In the genomic region with DNA sequence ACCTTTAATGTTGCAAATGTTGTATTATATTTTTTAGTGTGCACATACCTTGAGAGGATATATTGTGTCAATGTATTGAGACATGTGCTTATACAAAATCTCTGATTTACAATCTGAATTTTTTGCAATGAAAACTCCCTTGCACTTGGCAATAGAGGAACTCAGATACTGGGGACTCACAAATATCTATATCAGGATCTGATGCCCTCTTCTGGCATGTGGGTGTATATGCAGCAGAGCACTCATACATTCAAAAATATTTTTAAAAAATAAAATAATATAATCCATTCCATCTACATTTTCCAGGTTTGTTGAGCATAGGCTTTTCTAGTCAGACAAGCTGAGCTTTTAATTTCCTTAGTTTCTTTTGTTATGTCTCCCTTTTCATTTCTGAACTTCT, we compare ENCODE assay signal across 31 mouse cellular contexts. TPM values are rescaled to one million over a fixed set of nuclear protein-coding genes. Genes with fewer than 3 reads are reported as not detected.
DNase-seq lines count a peak whose midpoint lies in the region; ATAC-seq and TF ChIP-seq lines count a peak whose summit lies in the region.
"Had no signal": no experiment of that assay in that cellular context is flagged by ENCODE, and none has a peak within 500 bp of the region (broad histone marks: within the 10 kb centered on the region; RNA-seq: fewer than 3 reads in every experiment).

No protein-coding gene starts in this region.

- TF ChIP-seq CTCF in forebrain, postnatal 0 days (IDR thresholded peaks at IDR 0.05; ENCODE audit: low read depth): peak; percentile 35
- peak; percentile 80 for TF ChIP-seq CTCF in layer of hippocampus, adult 2 months (conservative IDR thresholded peaks at IDR 0.05)

- no peaks in the 10 kb centered on the region for H3K4me1 ChIP-seq in forebrain, postnatal 0 days (ENCODE audit: insufficient read depth)
- H3K4me1 ChIP-seq in forebrain, embryonic 14.5 days (ENCODE audit: control insufficient read depth, insufficient read depth, low read length): no peaks in the 10 kb centered on the region
- H3K4me1 ChIP-seq: midbrain, embryonic 13.5 days had no signal

- no peak for DNase-seq in forebrain, postnatal 0 days
- DNase-seq in forebrain, embryonic 14.5 days (ENCODE audit: low spot score): no peak
- DNase-seq in layer of hippocampus, adult 2 months (ENCODE audit: low spot score in 2 of 2): no peak
- no peak for DNase-seq in layer of hippocampus, adult 11-12 months (ENCODE audit: low spot score)
- peak; percentile 18 for DNase-seq in A20 (ENCODE audit: low read depth, low spot score)
- DNase-seq in adrenal gland, postnatal 36 days: no peak
- DNase-seq in T-cell, adult 2 months (ENCODE audit: low spot score): no peak
- DNase-seq: cerebellum, adult 9-10 months; heart, adult 18-20 months; kidney, adult 9 months; kidney, postnatal 36 days; right cerebral cortex, postnatal 14 days; thymus, adult 18-20 months; thymus, postnatal 4 days had no signal

- H3K27ac ChIP-seq in forebrain, postnatal 0 days (ENCODE audit: low read depth, low read length): no peak overlapping the region
- H3K27ac ChIP-seq in forebrain, embryonic 14.5 days (ENCODE audit: low read depth, low read length): no peak overlapping the region
- H3K27ac ChIP-seq in layer of hippocampus, adult 2 months: no peak overlapping the region
- H3K27ac ChIP-seq: liver, embryonic 14.5 days; midbrain, embryonic 13.5 days had no signal

- H3K27me3 ChIP-seq in forebrain, postnatal 0 days (ENCODE audit: insufficient read depth, low read length): no peaks in the 10 kb centered on the region
- no peaks in the 10 kb centered on the region for H3K27me3 ChIP-seq in forebrain, embryonic 14.5 days (replicated peaks; ENCODE audit: control insufficient read depth, insufficient read depth, low read length)
- H3K27me3 ChIP-seq: midbrain, embryonic 13.5 days had no signal

- no peak for ATAC-seq in forebrain, postnatal 0 days
- ATAC-seq in forebrain, embryonic 14.5 days: no peak
- ATAC-seq in granulocyte monocyte progenitor cell, adult 5-6 weeks (replicated peaks; ENCODE audit: poor library complexity, severe bottlenecking): peak; percentile 52; the same call in 1 of the 2 replicates
- ATAC-seq: forebrain, embryonic 16.5 days; midbrain, embryonic 13.5 days had no signal

- no peak overlapping the region for H3K4me3 ChIP-seq in forebrain, postnatal 0 days (ENCODE audit: low read depth, low read length)
- no peak overlapping the region for H3K4me3 ChIP-seq in forebrain, embryonic 14.5 days (ENCODE audit: low read depth, low read length)
- H3K4me3 ChIP-seq in layer of hippocampus, adult 2 months: no peak overlapping the region
- H3K4me3 ChIP-seq: midbrain, embryonic 13.5 days; myocyte had no signal

- H3K9ac ChIP-seq in forebrain, postnatal 0 days: no peak overlapping the region
- no peak overlapping the region for H3K9ac ChIP-seq in forebrain, embryonic 14.5 days (ENCODE audit: low read length)
- H3K9ac ChIP-seq: liver, embryonic 14.5 days; midbrain, embryonic 13.5 days had no signal

- H3K4me2 ChIP-seq in forebrain, postnatal 0 days (ENCODE audit: low read depth): no peak overlapping the region
- no peak overlapping the region for H3K4me2 ChIP-seq in forebrain, embryonic 14.5 days (ENCODE audit: low read length)
- H3K4me2 ChIP-seq: midbrain, embryonic 13.5 days had no signal

- no peaks in the 10 kb centered on the region for H3K9me3 ChIP-seq in forebrain, postnatal 0 days (ENCODE audit: low read length)
- no peaks in the 10 kb centered on the region for H3K9me3 ChIP-seq in forebrain, embryonic 14.5 days (replicated peaks; ENCODE audit: control insufficient read depth, low read length)
- H3K9me3 ChIP-seq: midbrain, embryonic 13.5 days had no signal

- H3K36me3 ChIP-seq in forebrain, postnatal 0 days (ENCODE audit: insufficient read depth): no peaks in the 10 kb centered on the region
- no peaks in the 10 kb centered on the region for H3K36me3 ChIP-seq in forebrain, embryonic 14.5 days (ENCODE audit: control insufficient read depth, insufficient read depth, low read length)
- H3K36me3 ChIP-seq: midbrain, embryonic 13.5 days had no signal

RNA-seq across cellular contexts. Expression of gene Gm7247, which starts 15.5 kb away (rescaled TPM):
- not detected in 2 replicates for total RNA-seq in forebrain, postnatal 0 days (2014; rRNA removed)
- not detected in 2 replicates for polyA plus RNA-seq in forebrain, postnatal 0 days (2015; fragmentation: Nextera tagmentation; extraction: Ambion mirVana)
- polyA plus RNA-seq in forebrain, embryonic 14.5 days (2014; fragmentation: Nextera tagmentation; extraction: Ambion mirVana): not detected in 2 replicates
- total RNA-seq in layer of hippocampus, adult 2 months (2021): not detected
- total RNA-seq in granulocyte monocyte progenitor cell, adult 5-6 weeks (2014; fragmentation: Nextera tagmentation): not detected in 2 replicates
- not detected in 2 replicates for total RNA-seq in granulocyte monocyte progenitor cell, adult 5-6 weeks (2017)
- total RNA-seq in adrenal gland, postnatal 36 days (2021): not detected
- total RNA-seq: gastrocnemius, adult 8-10 months; heart, adult 18-20 months; layer of hippocampus, postnatal 14 days; left cerebral cortex, postnatal 14 days had no signal
- polyA plus RNA-seq: C2C12; embryonic facial prominence, embryonic 14.5 days; forebrain, embryonic 16.5 days; heart, embryonic 14.5 days; hindbrain, embryonic 11.5 days; limb, embryonic 14.5 days; liver, embryonic 14.5 days; lung, embryonic 16.5 days; midbrain, embryonic 13.5 days; myocyte; neural tube, embryonic 14.5 days; spleen, adult 2 months; stomach, embryonic 14.5 days had no signal
